Comparison of ENCODE assay signal across 8 mouse cellular contexts in genomic region chr10:128526366-128527356, GRCm38 (mm10). TPM values are rescaled to one million over a fixed set of nuclear protein-coding genes. Genes with fewer than 3 reads are reported as not detected.
A peak's percentile ranks its signal among the peaks of the same experiment; 100 is the strongest.
DNase-seq lines count a peak whose midpoint lies in the region; ATAC-seq and TF ChIP-seq lines count a peak whose summit lies in the region.

No protein-coding gene starts in this region.

- H3K27me3 ChIP-seq in heart, adult 2 months (ENCODE audit: control insufficient read depth, insufficient read depth, low read length), result no peaks in the 10 kb centered on the region
- H3K27me3 ChIP-seq in heart, postnatal 0 days (ENCODE audit: control insufficient read depth, insufficient read depth, low read length), result no peaks in the 10 kb centered on the region

- H3K4me1 ChIP-seq in heart, adult 2 months (ENCODE audit: control insufficient read depth, insufficient read depth, low read length), result peaks cover 1% of the 10 kb centered on the region; the same call in 1 of the 2 replicates
- H3K4me1 ChIP-seq in heart, postnatal 0 days (ENCODE audit: control insufficient read depth, insufficient read depth), result no peaks in the 10 kb centered on the region

- no peaks in the 10 kb centered on the region for H3K79me2 ChIP-seq in heart, adult 2 months (replicated peaks; ENCODE audit: control insufficient read depth, insufficient read depth, low read length)
- H3K79me2 ChIP-seq in macrophage (ENCODE audit: inconsistent target), result peaks cover 38% of the 10 kb centered on the region

- H3K4me2 ChIP-seq in heart, postnatal 0 days (ENCODE audit: low read depth, low read length), result peak overlapping the region; percentile 98

- no peak for ATAC-seq in heart, postnatal 0 days (ENCODE audit: insufficient read depth, low read depth)

- intact Hi-C loops in heart, adult 2 months (cut with DNase I), result loop anchor here (5.0 kb wide), 2 partner anchors 34 to 114 kb away; partner anchors contain the start of genes Myl6, Nabp2 and Rnf41
- intact Hi-C loops in heart, postnatal 10 days (cut with DNase I), result loop anchor here (2.0 kb wide), 1 partner anchor 66 kb away; no protein-coding TSS in a partner anchor
- intact Hi-C loops in left cerebral cortex, postnatal 14 days (cut with DNase I), result no loop called here

- H3K4me3 ChIP-seq in heart, adult 2 months, result peak overlapping the region; percentile 100
- peak overlapping the region; percentile 93 for H3K4me3 ChIP-seq in heart, postnatal 0 days (ENCODE audit: low read depth, low read length)
- H3K4me3 ChIP-seq in macrophage (ENCODE audit: inconsistent target), result peak overlapping the region; percentile 37

- TF ChIP-seq POLR2A in heart, adult 2 months (IDR thresholded peaks at IDR 0.05; ENCODE audit: insufficient read depth, low read depth, low read length), result no peak; the same call in 1 of the 2 replicates

- DNase-seq in heart, adult 2 months, result no peak
- DNase-seq in heart, postnatal 10 days, result no peak
- DNase-seq in MEL-GATA-1-ER (ENCODE audit: extremely low read depth, low read depth), result peak; percentile 23
- DNase-seq in heart, postnatal 0 days (ENCODE audit: low spot score), result no peak
- DNase-seq in frontal cortex, postnatal 10 days (ENCODE audit: low spot score in 2 of 2), result no peak
- no peak for DNase-seq in left cerebral cortex, postnatal 14 days (ENCODE audit: low spot score in 2 of 2)
- no peak for DNase-seq in layer of hippocampus, adult 9-11 months

- WGBS in heart, adult 2 months, result 31% methylated on average over 28 of the region's 28 CpGs
- 26% methylated on average over 28 of the region's 28 CpGs for WGBS in heart, postnatal 0 days
- WGBS in macrophage (ENCODE audit: missing documents), result 12% methylated on average over 23 of the region's 28 CpGs

- H3K9me3 ChIP-seq in heart, postnatal 0 days (replicated peaks; ENCODE audit: control insufficient read depth, low read length), result no peaks in the 10 kb centered on the region

- H3K9ac ChIP-seq in heart, adult 2 months (ENCODE audit: low read depth, low read length), result peak overlapping the region; percentile 75
- peak overlapping the region; percentile 41 for H3K9ac ChIP-seq in heart, postnatal 0 days (replicated peaks; ENCODE audit: low read depth, low read length)

- H3K36me3 ChIP-seq in heart, adult 2 months (ENCODE audit: control insufficient read depth, insufficient read depth, low read length), result no peaks in the 10 kb centered on the region
- H3K36me3 ChIP-seq in heart, postnatal 0 days (replicated peaks; ENCODE audit: control insufficient read depth, insufficient read depth, low read length), result peaks cover 1% of the 10 kb centered on the region
- peaks cover 8% of the 10 kb centered on the region; the same call in 1 of the 2 replicates for H3K36me3 ChIP-seq in macrophage (ENCODE audit: inconsistent target)

- no peak for TF ChIP-seq EP300 in heart, adult 2 months (IDR thresholded peaks at IDR 0.05; ENCODE audit: insufficient read depth, low read depth, low read length)
- no peak for TF ChIP-seq EP300 in heart, postnatal 0 days (IDR thresholded peaks at IDR 0.05; ENCODE audit: low read depth)

- H3K27ac ChIP-seq in heart, adult 2 months, result peak overlapping the region; percentile 77
- peak overlapping the region; percentile 50 for H3K27ac ChIP-seq in heart, postnatal 0 days (ENCODE audit: low read depth)
- peak overlapping the region; percentile 84 for H3K27ac ChIP-seq in macrophage

- no peak for TF ChIP-seq CTCF in heart, adult 2 months (IDR thresholded peaks at IDR 0.05)
- no peak for TF ChIP-seq CTCF in heart, postnatal 0 days (IDR thresholded peaks at IDR 0.05; ENCODE audit: low read depth)

RNA-seq across cellular contexts. Expression of gene Esyt1, which starts 1.0 kb away (rescaled TPM):
- total RNA-seq in heart, adult 2 months (2021), result 10 to 100 TPM; 16.4 to 17.9 TPM
- 23.6 and 24.7 TPM in 2 replicates for polyA plus RNA-seq in heart, adult 2 months (2012; rRNA removed)
- total RNA-seq in heart, postnatal 10 days (2021), result 10 to 100 TPM; 28.5 to 29.9 TPM
- 38.2 and 41.5 TPM in 2 replicates for total RNA-seq in heart, postnatal 0 days (2014; rRNA removed; ENCODE audit: low replicate concordance)
- 12.6 and 13.0 TPM in 2 replicates for polyA plus RNA-seq in heart, postnatal 0 days (2015; fragmentation: Nextera tagmentation; extraction: Ambion mirVana)
- 100 to 1,000 TPM in 18 of 26 experiments, 10 to 100 TPM in 8; 40.7 to 306 (median 194) TPM for total RNA-seq in macrophage (2018; cell fraction: chromatin; rRNA removed)
- total RNA-seq in macrophage (2018; cell fraction: cytosol; rRNA removed), result 100 to 1,000 TPM; 134 to 249 (median 192) TPM
- total RNA-seq in macrophage (2018; cell fraction: nucleus; rRNA removed), result 100 to 1,000 TPM; 133 to 347 (median 250) TPM
- polyA plus RNA-seq in macrophage (2018), result 147 to 161 TPM (median 155 TPM) in 3 replicates
- total RNA-seq in left cerebral cortex, postnatal 14 days (2021), result 1 to 10 TPM; 8.1 to 9.3 TPM

RNA-seq across cellular contexts. Expression of gene Zc3h10, which starts 20.9 kb away (rescaled TPM):
- 1 to 10 TPM; 7.5 to 7.6 TPM for total RNA-seq in heart, adult 2 months (2021)
- 6.6 and 6.8 TPM in 2 replicates for polyA plus RNA-seq in heart, adult 2 months (2012; rRNA removed)
- 10 to 100 TPM in 1 of 2 experiments, 1 to 10 TPM in 1; 9.8 to 10.1 TPM for total RNA-seq in heart, postnatal 10 days (2021)
- 13.8 and 24.4 TPM in 2 replicates for total RNA-seq in heart, postnatal 0 days (2014; rRNA removed; ENCODE audit: low replicate concordance)
- polyA plus RNA-seq in heart, postnatal 0 days (2015; fragmentation: Nextera tagmentation; extraction: Ambion mirVana), result 6.1 and 8.1 TPM in 2 replicates
- 10 to 100 TPM in 13 of 26 experiments, 1 to 10 TPM in 13; 4.7 to 15.2 (median 10.2) TPM for total RNA-seq in macrophage (2018; cell fraction: chromatin; rRNA removed)
- total RNA-seq in macrophage (2018; cell fraction: cytosol; rRNA removed), result 10 to 100 TPM in 8 of 26 experiments, 1 to 10 TPM in 18; 6.1 to 12.6 (median 8.9) TPM
- total RNA-seq in macrophage (2018; cell fraction: nucleus; rRNA removed), result 10 to 100 TPM in 21 of 26 experiments, 1 to 10 TPM in 5; 7.0 to 15.7 (median 11.5) TPM
- polyA plus RNA-seq in macrophage (2018), result 6.7 to 13.0 TPM (median 9.6 TPM) in 3 replicates
- 10 to 100 TPM; 11.4 to 12.0 TPM for total RNA-seq in left cerebral cortex, postnatal 14 days (2021)

RNA-seq across cellular contexts. Expression of gene Rpl41, which starts 22.4 kb away (rescaled TPM):
- 1,000 to 10,000 TPM; 1,453 to 1,598 TPM for total RNA-seq in heart, adult 2 months (2021)
- polyA plus RNA-seq in heart, adult 2 months (2012; rRNA removed), result 853 and 867 TPM in 2 replicates
- total RNA-seq in heart, postnatal 10 days (2021), result 1,000 to 10,000 TPM; 2,064 to 2,152 TPM
- 577 and 617 TPM in 2 replicates for total RNA-seq in heart, postnatal 0 days (2014; rRNA removed; ENCODE audit: low replicate concordance)
- polyA plus RNA-seq in heart, postnatal 0 days (2015; fragmentation: Nextera tagmentation; extraction: Ambion mirVana), result 2,108 and 2,189 TPM in 2 replicates
- 100 to 1,000 TPM in 19 of 26 experiments, 10 to 100 TPM in 7; 49.0 to 397 (median 132) TPM for total RNA-seq in macrophage (2018; cell fraction: chromatin; rRNA removed)
- total RNA-seq in macrophage (2018; cell fraction: cytosol; rRNA removed), result 1,000 to 10,000 TPM; 2,339 to 5,146 (median 3,315) TPM
- total RNA-seq in macrophage (2018; cell fraction: nucleus; rRNA removed), result 100 to 1,000 TPM; 236 to 704 (median 486) TPM
- 1,107 to 2,183 TPM (median 2,047 TPM) in 3 replicates for polyA plus RNA-seq in macrophage (2018)
- 1,000 to 10,000 TPM; 1,939 to 2,055 TPM for total RNA-seq in left cerebral cortex, postnatal 14 days (2021)

RNA-seq across cellular contexts. Expression of gene Myl6b, which starts 28.2 kb away (rescaled TPM):
- 1 to 10 TPM; 3.5 to 3.8 TPM for total RNA-seq in heart, adult 2 months (2021)
- 2.9 and 4.1 TPM in 2 replicates for polyA plus RNA-seq in heart, adult 2 months (2012; rRNA removed)
- 1 to 10 TPM; 4.1 to 4.5 TPM for total RNA-seq in heart, postnatal 10 days (2021)
- 3.2 and 4.8 TPM in 2 replicates for total RNA-seq in heart, postnatal 0 days (2014; rRNA removed; ENCODE audit: low replicate concordance)
- 4.6 and 4.9 TPM in 2 replicates for polyA plus RNA-seq in heart, postnatal 0 days (2015; fragmentation: Nextera tagmentation; extraction: Ambion mirVana)
- total RNA-seq in macrophage (2018; cell fraction: chromatin; rRNA removed), result 1 to 10 TPM in 5 of 26 experiments, under 1 TPM in 5, not detected in 16; 0.68 to 4.6 (median 1.1) TPM
- total RNA-seq in macrophage (2018; cell fraction: cytosol; rRNA removed), result 1 to 10 TPM; 1.9 to 3.5 (median 2.4) TPM
- 1 to 10 TPM in 8 of 26 experiments, under 1 TPM in 9, not detected in 9; 0.59 to 2.2 (median 1.00) TPM for total RNA-seq in macrophage (2018; cell fraction: nucleus; rRNA removed)
- polyA plus RNA-seq in macrophage (2018), result 0.73 to 1.7 TPM (median 1.4 TPM) in 3 replicates
- 10 to 100 TPM; 19.1 to 21.7 TPM for total RNA-seq in left cerebral cortex, postnatal 14 days (2021)

RNA-seq across cellular contexts. Expression of gene Myl6, which starts 32.7 kb away (rescaled TPM):
- 100 to 1,000 TPM; 242 to 302 TPM for total RNA-seq in heart, adult 2 months (2021)
- polyA plus RNA-seq in heart, adult 2 months (2012; rRNA removed), result 379 and 468 TPM in 2 replicates
- 100 to 1,000 TPM; 500 to 506 TPM for total RNA-seq in heart, postnatal 10 days (2021)
- total RNA-seq in heart, postnatal 0 days (2014; rRNA removed; ENCODE audit: low replicate concordance), result 606 and 830 TPM in 2 replicates
- 791 and 823 TPM in 2 replicates for polyA plus RNA-seq in heart, postnatal 0 days (2015; fragmentation: Nextera tagmentation; extraction: Ambion mirVana)
- total RNA-seq in macrophage (2018; cell fraction: chromatin; rRNA removed), result 100 to 1,000 TPM; 104 to 402 (median 256) TPM
- 1,000 to 10,000 TPM in 24 of 26 experiments, 100 to 1,000 TPM in 2; 852 to 1,734 (median 1,138) TPM for total RNA-seq in macrophage (2018; cell fraction: cytosol; rRNA removed)
- total RNA-seq in macrophage (2018; cell fraction: nucleus; rRNA removed), result 100 to 1,000 TPM; 190 to 507 (median 328) TPM
- 1,390 to 2,190 TPM (median 1,921 TPM) in 3 replicates for polyA plus RNA-seq in macrophage (2018)
- 100 to 1,000 TPM; 606 to 662 TPM for total RNA-seq in left cerebral cortex, postnatal 14 days (2021)

Comparison
In these comparisons a context has a peak if more than half of its experiments do, and no peak if none do; other contexts are left out.
1. H3K4me3 ChIP-seq: peak in every context shown above with its lines; median percentile 100 in heart, adult 2 months; 93 in heart, postnatal 0 days; 37 in macrophage.